Mouse (Mus musculus) right cerebral cortex, postnatal 4 days (tissue): ENCODE data around the gene Ppm1j.
"Not testable (repeated sequence)": the region's sequence is repeated elsewhere in the genome, so short reads cannot be mapped to it uniquely, and the experiment has no call there.

ENCODE experiments used
- DNase-seq: peaks from one replicate; pipeline ENCODE4 v3.0.0-alpha.2; 2022

The Ppm1j gene

DNA sequence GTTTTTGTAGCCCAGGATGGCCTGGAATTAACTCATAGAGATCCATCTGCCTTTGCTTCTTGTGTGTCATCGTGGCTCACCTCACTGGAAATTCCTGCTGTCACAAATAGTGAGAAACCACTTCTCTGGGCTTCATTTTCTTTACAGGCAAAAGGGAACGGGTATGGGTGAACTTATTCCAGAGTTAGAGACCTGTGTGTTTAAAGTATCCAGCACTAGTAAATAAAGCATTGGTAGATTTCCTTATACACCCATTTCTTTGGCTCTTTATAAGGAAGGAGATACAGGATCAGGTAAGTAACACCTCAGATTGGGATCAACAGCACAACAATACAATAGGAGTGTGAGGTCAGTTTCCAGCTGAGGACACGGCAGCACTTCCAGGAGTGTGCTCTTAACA lies 7.2 kb downstream of the Ppm1j start, which contains the start of gene Rhoc:
Gene Rhoc (plus strand): TSS at position 301 of the 400 bp plus-strand sequence.
- no peak for DNase-seq

DNA sequence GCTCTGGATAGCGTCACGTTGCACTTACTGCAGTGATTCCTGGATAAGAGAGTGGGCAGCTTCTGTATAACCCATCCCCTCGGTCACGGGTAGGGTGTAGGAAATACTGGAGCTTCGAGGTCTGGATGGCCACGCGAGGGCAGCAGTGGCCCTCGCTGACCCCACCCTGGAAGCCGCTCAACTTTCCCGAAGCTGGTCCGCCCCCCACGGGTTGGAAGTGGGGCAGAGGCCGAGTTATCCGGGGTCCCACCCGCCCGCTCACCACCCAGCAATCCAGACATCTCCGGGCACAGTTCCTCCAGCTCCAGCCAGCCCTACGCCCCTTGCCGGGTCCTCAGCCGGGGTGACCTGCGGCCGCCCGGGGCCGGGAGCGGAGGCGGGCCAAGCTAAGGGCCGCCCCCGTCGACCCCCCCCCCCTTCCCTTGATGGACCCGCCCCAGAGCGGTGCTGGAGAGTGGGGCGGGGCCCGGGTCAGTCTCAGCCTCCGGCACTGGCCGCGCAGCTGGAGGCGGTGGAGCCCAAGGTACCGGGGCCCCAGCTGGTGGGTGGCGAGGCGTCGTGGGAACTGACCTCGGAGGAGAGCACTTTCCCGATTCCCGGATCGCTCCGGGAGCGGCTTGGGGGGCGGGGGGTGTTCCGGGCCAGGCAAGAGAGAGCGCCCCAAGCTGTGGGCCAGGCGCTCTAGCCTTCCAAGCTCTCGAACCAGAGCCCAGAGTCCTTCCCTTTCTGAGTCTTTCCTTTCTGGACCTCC lies 7.9 kb downstream of the Ppm1j start:
- peak; percentile 68 for DNase-seq

DNA sequence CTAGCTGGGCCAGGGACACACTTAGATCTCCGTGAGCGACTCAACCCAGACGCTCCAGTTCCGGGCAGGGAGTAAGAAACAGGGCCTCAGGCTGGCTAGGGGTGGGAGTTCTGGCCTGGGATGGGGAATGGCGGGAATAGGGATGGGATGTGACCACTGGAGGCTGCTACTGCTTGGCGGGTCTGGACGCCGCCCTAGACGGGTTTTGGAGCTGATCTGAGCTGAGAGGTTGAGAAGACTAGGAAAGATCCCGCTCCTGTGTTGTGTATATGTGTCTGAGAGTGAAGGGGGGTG lies 8.4 kb downstream of the Ppm1j start:
- DNase-seq = no peak

DNA sequence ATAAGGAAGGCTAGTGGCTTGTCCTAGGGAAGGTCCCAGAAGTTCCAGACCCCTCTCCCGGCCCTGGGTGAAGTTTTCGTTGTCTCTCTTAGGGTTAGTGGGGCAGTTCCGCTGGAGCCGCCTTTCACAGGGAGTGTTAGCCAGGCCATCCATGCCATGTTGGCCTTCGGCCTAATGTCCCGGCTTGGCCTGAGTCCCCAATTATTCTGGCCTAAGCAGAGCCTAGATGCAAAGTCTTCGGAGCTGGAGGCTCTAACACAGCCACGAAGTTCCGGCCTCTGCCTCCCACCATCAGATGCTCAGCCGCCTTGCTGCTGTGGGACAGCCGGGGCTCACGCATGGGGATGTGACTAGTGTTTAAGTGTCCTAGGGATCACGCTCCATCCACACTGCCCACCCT lies 9.0 kb downstream of the Ppm1j start:
- DNase-seq = no peak

DNA sequence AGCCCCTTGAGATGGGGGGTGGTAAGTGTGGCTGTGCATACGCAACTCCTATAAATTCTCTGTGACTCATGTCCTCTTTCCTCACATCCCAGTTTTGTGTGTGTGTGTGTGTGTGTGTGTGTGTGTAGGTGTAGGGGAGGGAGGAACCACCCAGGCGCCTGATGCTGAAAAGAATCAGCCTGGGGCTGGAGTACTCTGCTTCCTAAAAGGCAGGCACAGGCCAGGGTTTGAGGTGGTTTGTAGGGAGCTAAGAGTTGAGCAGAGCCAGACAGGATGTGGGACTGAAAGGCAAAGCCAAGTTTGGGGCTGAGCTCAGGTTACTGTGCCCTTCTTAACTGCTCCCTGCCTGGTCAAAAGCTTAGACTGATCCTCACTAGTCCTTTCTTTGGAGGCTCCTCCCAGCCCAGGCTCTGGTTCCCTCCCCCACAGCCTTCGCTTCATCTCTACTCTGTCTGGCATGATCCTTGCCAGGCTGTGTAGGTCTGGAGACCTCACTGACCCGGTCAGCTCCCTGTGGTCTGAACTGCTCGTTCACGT lies 9.6 kb downstream of the Ppm1j start:
- no peak for DNase-seq

DNA sequence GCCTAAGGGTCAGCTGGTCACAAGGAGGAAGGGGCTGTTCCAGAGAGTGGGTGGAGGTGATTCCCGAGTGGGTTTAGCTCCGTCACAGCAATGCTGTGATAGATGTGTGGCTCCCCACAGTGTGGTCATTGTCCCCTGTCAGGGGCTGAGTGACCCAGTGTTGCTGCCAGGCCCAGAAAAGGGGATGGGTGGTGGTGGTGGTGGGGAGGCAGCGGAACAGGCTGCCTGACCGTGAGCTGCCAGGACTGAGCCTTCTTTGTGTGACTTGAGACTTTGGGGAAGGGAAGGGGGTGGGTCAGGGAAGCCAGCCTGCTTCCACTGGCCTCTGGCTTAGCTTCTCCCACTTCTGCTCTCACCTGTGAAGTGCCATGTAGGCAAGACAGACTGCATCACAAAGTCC lies 10.2 kb downstream of the Ppm1j start:
- no peak for DNase-seq

DNA sequence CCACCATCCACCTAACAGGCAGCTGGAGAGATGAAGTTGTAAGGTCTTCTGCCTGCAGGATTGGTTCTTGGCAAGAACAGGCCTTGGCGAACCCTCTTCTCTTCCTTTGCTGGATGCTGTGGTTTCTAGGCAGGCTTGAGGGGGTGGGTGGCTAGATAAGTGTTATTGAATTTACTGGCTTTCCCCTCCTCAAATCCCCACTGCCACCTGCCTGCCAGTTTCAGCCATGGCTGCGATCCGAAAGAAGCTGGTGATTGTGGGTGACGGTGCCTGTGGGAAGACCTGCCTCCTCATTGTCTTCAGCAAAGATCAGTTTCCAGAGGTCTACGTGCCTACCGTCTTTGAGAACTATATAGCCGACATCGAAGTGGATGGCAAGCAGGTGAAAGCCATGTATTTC lies 10.8 kb downstream of the Ppm1j start:
- DNase-seq = no peak

DNA sequence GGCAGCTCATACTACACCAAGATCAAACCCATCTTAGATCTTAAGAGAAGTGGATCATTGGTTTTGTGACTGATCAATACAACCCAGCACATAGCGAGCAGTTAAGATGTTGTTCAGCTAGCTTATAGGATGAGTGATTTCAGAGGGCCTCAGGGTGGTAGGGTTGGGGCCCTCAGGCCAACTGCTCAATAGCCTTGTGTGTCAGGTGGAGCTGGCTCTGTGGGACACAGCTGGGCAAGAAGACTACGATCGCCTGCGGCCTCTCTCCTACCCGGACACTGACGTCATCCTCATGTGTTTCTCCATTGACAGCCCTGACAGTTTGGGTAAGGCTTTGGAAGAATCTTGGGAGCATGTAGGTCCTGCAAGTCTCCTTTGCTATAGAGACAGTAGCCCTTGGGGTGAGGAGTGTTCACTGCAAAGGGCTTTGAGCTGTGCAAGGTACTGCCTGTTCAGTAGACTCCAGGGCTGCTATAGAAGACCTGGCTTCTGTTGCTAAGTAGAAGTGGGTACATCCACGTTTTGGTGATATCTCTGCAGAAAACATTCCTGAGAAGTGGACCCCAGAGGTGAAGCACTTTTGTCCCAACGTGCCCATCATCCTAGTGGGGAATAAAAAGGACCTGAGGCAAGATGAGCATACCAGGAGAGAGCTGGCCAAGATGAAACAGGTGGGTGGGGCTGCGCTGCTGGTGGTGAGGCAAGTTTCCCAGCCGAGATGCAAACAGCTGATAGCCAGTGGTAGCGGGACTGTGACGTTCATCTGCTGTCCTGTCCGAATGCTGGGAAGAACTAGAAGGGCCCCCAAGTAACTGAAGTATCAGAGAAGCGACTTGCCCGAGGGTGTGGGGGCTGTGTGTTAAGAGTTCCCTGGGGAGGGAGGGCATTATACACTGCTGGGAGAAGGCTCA lies 11.8 kb downstream of the Ppm1j start:
- no peak for DNase-seq

DNA sequence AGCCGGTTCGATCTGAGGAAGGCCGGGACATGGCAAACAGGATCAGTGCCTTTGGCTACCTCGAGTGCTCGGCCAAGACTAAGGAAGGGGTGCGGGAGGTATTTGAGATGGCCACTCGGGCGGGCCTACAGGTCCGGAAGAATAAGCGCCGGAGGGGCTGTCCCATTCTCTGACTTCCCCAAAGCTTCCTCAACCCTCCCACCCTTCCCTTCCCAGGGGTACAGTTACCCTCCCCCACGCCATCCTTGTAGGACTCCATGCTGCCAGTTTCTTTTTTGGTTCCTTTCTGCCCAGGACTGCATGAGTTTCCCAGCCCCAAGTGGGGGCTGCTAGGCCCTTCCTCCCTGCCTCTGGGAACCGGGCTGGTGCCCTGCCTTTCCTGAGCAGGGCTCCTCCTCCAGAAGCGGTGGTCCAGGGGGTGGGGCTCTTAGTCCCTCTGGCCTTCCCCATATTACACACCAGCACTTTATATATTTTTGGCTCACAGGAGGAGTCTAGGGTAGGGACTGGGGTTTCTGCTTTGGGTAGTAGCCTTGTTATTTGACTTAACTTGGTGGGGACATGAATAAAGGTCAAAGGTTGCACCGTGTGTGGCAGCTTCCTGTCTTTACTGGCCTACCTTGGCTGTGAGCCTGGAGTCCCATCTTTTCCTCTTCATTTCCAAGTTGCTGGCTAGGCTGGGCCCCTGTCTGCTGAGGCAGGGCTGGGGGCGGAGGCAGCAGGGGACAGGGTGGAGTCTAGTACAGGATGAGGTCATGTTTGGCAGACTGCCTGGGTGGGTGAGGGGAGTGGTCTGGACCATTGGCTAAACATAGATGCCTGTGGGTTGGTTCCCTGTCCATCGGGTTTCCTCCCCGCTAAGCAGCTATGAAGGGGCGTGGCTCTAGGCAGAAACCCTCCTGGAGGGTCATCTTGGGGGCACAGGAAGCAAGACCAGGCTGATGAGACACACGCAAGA lies 13.3 kb downstream of the Ppm1j start:
- DNase-seq = peak; percentile 81

DNA sequence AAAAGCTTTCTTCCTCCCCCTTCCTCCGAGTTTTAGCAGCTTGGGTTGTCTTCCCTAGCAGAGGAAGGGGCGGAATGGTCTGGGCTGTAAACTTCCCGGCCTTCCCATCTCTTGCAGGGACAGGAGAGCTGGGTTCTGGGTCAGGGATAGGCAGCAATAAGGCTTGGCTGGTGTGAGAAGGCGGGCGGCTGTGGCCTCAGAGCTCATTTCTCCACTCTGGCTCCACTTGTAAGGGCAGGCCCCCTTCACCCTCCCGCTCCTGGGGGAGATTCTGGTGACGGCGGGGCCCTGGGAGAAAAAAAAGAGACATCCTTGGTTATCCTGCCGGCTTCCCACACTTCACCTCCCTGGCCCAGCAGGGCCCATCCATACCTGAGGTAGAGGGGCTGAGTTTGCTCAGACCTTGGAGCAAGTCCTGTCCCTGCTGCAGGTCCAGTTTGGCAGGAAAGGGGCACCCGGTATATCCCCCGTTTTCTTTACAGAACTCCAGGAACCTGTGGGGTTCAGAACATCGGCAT lies 14.2 kb downstream of the Ppm1j start:
- no peak for DNase-seq

DNA sequence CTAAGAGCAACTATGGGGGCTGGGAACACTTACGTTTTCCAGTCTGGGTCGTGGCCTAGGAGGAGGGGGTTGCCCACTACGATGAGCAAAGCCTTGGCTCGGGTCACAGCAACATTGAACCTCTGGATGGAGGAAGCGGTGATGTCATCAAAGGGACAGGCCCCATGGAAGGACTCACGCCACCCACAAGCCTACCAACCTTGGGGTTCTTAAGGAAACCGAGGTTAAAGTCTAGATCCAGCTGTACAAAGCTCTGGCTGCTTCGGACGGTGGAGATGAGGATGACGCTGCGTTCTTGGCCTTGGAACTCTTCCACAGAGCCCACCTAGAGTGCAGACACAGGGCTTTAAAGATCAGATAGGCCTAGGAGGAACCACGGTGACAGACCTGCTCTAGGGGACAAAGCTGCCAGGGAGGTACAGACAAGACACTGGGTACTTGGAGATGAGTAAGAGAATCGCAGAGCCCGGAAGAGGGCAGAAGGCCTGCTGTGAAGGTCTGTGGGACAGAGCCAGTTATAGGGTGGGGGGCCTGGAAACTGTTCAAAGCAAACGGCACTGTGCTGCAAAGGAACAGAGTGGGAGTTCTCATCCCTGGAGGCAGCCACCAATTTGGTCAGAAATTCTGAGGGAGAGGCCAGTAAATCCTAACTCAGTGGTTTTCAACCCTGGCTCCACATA lies 14.9 kb downstream of the Ppm1j start:
- no peak for DNase-seq

DNA sequence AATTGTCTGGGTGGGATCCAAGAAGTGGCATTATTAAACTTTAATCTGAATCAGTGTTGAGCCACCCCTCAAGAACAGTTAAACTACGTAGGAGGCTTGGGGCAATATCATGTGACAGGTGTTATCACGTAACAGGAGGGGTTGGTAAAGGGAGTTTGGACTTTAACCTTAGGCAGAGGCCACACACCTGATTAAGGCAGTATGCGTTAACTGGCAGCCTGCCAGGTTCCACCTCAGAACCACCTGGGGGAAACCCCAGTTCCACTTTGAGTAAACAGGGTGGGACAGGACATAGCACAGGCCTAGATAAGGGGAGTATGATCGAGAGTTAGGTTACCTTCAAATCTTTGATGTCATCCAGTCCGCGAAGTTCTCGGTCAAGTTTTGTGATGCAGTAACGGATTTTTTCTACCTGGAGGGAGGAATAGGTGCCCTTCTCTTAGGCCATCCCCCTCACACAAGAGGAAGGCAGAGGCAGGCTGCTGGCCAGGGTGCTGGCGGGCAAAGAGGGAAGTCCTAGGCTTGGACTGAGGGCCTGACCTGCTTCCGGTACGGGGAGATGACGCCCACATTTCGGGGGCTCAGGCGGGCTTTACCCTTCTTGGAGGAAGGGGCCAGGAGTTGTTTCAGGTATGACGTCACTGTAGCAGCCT lies 15.7 kb downstream of the Ppm1j start:
- DNase-seq = no peak

DNA sequence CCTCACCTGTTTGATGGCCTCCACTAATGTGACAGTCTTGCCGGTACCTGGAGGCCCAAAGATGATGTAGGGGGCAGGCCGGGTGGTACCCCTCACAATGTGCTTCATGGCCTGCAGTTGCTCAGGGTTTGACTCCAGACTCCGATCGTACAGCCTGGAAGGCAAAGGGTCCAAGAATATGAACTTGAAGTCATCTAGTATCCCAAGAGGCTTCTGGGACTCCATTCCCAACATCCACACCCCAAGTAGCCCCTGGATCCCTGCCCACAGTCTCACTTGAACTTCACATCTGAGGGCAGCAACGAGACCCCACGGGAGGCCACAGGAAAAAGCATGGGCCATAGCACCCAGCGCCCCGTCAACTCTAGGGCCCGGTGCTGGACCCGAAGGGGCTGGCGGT lies 19.8 kb downstream of the Ppm1j start:
- DNase-seq = no peak

DNA sequence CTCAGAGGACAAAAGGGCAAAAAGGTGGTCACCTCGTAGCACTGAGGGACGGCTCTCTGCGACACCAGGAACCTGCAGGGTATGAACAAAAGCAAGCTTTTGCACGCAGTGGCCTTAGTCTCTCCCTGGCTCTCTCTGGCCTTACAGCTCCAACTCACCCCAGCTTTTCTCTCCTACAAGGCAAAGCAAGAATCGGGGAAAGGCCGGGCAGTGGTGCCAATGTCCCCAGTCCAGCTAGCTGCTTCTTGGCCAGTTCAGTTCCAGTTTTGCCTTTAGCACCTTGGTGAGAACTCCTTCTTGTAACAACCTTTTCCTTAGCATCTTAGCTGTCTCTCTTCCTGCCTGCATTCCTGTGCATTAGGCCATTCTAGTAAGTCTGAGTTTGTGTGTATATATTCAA lies 20.6 kb downstream of the Ppm1j start:
- no peak for DNase-seq

DNA sequence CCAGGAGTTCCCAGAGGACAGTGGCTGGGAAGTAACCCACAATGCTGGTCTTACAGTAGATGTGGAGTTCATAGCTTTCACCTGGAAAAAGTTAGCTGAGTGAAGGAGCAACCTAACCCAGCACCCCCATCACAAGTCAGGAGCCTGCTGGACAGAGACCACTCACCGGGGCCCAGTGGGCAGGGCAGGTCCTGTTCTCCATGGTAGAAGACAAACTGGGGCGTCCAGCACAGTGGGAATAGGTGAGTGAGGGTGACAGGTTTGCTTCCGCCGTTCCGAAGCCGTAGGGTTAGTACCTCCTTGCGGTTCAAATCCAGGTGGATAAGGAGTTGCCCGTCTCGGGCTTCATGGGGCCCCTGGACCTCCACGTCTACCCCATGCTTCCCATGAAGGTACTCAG lies 23.5 kb downstream of the Ppm1j start:
- DNase-seq = no peak

DNA sequence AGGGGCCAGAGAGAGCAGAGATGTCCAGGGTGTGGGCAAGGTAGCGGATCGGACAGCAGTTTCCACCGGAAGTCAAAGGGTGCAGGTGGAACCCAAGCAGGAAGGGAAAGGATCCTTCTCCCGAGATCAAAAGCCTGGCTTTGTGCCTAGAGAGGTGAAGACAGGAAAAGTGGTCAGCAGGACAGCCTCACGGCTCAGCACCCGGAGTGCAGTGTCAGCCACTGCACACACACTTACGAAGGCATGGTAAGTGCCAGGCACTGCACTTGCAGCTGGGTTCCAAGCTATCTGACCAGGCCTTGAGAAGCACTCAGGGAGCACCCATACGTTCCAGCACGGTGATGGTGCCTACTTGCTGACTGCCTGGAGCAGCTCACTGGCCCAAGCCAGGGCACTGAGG lies 24.7 kb downstream of the Ppm1j start:
- no peak for DNase-seq

DNA sequence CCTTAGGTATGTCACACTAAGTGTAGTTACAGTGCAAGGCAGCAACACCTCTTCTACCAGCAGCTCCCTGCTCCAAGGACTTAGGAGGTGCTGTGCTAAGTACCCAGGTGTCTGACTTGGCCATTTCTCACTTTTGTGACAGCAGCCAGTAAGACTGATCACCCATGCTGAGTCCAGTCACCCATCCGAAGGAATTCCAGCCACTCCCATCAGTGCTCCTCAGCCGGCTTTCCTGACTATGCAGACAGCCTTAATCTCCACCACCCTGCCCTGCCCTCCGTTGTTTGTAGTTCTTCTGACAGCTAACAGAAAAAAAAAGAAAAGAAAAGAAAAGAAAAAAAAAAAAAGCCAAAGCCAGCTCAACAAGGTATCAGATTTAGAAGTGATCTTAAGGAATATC lies 30.9 kb downstream of the Ppm1j start:
- DNase-seq = no peak

DNA sequence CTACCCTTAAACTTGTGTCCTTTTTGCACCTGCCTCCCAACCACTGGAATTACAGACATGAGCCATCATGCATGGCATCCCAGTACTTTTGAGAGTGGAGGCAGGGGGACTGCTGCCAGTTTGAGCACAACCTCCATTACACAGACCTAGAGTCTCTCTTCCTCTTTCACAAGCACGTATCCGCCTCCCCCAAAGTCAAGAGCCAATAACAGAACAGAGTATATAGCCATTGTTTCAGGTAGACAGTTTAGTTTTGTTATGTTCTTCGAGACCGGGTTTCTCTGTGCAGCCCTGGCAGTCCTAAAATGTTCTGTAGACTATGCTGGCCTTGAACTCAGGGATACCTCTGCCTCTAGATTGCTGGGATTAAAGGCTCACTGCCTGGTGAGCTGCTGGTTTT lies 31.4 kb downstream of the Ppm1j start:
- DNase-seq = no peak

DNA sequence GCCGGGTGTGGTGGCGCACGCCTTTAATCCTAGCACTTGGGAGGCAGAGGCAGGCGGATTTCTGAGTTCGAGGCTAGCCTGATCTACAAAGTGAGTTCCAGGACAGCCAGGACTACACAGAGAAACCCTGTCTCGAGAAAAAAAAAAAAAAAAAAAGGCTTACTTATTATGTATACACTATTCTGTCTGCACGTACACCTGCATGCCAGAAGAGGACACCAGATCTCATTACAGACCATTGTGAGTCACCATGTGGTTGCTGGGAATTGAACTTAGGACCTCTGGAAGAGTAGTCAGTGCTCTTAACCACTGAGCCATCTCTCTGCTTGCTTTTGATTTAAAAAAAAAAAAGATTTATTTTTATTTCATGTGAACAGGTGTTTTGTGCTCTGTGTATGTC lies 32.4 kb downstream of the Ppm1j start:
- not testable (repeated sequence) for DNase-seq

DNA sequence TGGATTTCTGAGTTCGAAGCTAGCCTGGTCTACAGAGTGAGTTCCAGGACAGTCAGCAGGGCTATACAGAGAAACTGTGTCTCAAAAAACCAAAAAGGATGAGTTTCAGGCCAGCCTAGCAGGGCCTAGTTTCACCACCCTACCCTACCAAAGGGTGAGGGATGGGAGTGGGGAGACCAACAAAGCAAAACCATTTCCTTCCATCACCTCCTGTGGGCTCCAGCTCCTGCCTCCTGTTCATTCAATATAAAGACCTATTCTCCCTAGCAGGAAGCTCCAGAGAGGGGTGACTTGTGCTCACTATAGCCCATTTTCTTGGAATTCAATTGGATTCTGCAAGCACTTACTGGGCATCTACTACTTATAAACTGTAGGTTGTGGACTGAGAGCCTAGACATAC lies 33.9 kb downstream of the Ppm1j start:
- DNase-seq = no peak

DNA sequence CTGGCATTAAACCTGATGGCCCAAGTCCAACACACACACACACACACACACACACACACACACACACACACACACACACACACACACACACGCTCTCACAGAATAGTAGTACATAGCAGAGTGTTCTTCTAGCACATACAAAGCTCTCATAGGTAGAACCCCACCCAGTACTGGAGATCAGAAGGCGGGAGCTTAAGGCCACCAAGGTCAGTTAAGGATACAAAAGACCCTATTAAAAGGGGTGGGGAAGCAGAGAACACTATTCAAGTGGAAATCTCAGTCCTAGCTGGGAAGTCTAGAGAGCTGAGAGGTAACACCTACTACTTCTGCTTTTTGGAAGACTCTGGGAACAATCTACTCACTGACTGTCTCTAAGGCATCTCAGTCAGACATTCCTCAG lies 34.5 kb downstream of the Ppm1j start:
- no peak for DNase-seq

DNA sequence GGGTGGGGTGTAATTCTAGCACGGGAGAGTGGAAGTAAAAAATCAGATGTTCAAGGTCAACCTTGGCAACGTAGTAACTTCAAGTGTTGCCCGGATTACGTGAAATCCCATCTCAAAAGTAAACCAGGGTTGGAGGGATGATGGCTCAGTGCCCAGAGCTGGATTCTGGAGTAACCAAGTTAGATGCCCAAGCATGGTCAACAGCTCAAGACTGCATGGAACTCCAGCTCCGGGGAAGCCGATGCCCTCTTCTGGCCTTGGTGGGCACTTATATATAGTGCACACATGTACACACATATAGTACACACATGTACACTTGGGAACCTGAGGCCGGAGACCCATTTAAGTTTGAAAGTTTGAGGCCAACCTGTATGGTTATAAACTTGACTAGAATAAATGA lies 35.3 kb downstream of the Ppm1j start:
- no peak for DNase-seq
